Mouse (Mus musculus): ENCODE measurements around the gene 1700074P13Rik.
A peak's percentile ranks its signal among the peaks of the same experiment; 100 is the strongest.
"Not testable (repeated sequence)": the region's sequence is repeated elsewhere in the genome, so short reads cannot be mapped to it uniquely, and the experiment has no call there.

The 1700074P13Rik gene

GRCm38 (mm10) chr6:40940457-40940856 lies at the start of gene 1700074P13Rik:
Gene 1700074P13Rik (minus strand): TSS chr6:40940557.
- no peak for DNase-seq

GRCm38 (mm10) chr6:40964454-40964853 lies 24.1 kb upstream of the 1700074P13Rik start, which contains the start of gene 1810009J06Rik:
Gene 1810009J06Rik (plus strand): TSS chr6:40964754.
- DNase-seq, result not testable (repeated sequence)

DNA sequence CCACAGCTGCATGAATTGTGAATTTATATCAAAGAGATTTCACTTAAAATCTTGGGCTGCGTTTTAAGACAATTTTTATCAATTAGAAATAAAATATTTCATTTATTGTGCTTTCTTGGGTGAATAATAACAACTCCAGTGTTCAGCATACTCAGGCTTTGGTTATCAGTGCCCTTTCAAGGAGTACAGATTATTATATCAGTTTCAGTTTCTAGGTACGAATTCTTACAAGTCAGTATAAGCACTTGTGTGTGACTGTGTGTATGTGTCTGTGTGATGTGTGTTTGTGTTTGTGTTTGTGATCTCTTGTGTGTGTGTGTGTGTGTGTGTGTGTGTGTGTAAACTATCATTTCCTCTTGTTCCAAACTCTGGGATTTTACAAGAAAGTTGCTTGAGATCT lies 13.4 kb upstream of the 1700074P13Rik start:
- DNase-seq, result no peak

- no peak for DNase-seq
These were observed 11.4 kb upstream of the 1700074P13Rik start, which contains the start of gene Gm4744 for GRCm38 (mm10) chr6:40951770-40952169. Gene Gm4744 (minus strand): TSS chr6:40951870.

DNA sequence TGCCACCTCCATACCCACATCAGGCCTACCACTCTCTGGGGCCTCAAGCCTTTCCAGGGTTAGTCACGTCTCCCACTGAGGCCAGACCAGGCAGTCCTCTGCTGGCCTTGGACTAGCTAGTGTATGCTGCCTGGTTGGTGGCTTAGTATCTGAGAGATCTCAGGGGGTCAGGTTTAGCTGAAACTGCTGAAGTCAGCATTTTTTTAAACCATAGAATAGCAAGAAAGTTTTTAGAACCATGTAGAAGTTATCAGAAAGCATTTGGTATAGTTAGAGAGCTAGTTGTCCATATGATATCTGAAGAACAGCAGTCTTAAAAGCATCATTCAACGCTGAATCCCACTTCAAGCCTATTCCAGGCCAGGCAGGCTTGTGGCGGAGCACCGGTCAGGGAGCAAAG lies 20.4 kb downstream of the 1700074P13Rik start:
- no peak for DNase-seq

DNA sequence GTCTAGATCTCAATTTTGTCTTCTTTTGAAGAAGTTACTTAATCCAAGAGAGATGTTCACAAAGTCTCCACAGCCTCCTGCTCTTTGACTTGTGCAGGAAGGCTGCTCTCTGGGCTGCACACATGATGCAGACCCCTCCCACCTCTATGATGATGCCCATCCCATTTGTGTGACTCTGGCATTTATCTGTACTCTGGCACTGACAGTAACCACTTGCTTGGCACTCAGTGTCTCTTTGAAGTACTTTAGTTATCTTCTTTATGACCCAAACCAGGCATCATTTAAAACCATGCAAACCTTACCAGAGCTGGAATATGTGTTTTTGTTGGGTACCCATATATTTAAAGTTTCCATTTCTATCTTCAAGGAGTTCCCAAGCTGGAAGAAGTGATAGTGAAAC lies 40.1 kb downstream of the 1700074P13Rik start, which contains the start of gene Prss58:
TSS of gene Prss58 (minus strand) at position 101 of the 400 bp plus-strand sequence.
- DNase-seq, result no peak

DNA sequence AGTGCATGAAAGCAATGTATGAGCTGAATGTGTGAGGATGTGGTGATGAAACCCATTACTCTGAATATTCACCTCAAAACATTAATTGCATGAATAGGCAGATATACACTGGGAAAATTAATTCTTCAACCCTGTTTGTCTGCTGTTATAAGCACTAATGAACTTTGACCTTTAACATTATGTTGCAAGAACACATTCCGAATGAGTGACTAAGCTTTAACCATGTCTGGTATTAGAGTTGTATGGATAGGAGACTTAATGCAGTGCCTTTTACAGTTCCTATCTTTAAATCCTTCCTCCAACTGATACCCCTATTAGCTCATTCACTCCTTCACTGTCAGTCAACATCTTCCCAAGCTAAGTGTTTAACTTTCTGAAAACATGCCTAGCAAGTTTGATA lies 45.6 kb downstream of the 1700074P13Rik start:
- no peak for DNase-seq

- peak; percentile 42 for DNase-seq
These were observed 46.8 kb downstream of the 1700074P13Rik start for GRCm38 (mm10) chr6:40893577-40893976.

DNA sequence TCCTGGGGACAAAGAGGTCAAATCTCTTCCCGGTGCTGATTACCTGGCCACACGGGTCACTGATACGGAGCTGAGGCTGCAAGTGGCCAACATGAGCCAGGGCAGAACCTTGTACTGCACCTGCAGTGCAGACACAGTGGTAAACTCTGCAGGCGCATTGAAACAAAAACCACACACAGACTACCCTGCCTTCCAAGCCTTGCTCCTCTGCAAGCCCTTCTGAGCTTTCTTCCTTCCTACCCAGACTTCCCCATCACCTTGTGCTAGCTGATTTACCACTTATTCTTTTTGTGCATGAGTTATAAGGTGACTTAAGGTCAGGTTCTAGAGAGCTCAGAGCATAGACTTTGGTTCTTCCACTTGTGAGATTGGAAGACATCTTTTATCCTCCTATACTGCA lies 48.6 kb downstream of the 1700074P13Rik start:
- no peak for DNase-seq

GRCm38 (mm10) chr6:40890973-40891372 lies 49.4 kb downstream of the 1700074P13Rik start:
- DNase-seq, result no peak

GRCm38 (mm10) chr6:40887394-40887793 lies 53.0 kb downstream of the 1700074P13Rik start, which contains the start of gene Moxd2:
Gene Moxd2 (minus strand): TSS chr6:40887494.
- DNase-seq, result no peak
